Mouse (Mus musculus): Measurements from ENCODE around the gene Cyp26c1.

Gene Cyp26c1

GRCm38 (mm10) chr19:37685281-37685680 is at the start of gene Cyp26c1:
Gene Cyp26c1, plus strand, starts transcription at chr19:37685581.
- DNase-seq = no peak

DNA sequence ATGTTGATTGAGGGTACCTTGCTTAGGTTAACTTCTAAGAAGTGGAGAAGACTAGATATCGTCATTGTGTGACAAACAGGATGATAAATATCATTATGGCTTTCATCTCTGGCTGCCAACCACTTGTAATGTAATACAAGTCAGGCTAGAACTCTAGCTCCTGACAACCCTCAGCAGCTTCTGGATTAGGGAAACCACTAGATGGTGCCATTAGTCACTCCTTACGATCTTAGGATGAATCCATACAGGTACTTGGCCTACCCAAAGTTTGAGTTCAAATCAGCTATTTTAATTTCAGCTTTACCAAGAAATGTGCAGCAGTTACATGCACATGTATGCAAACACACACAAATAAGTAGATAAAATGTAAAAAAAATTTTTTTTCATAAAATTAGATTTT is 37.4 kb upstream of the Cyp26c1 start:
- no peak for DNase-seq

- no peak for DNase-seq
These were observed 34.9 kb upstream of the Cyp26c1 start for GRCm38 (mm10) chr19:37650526-37650925.

DNA sequence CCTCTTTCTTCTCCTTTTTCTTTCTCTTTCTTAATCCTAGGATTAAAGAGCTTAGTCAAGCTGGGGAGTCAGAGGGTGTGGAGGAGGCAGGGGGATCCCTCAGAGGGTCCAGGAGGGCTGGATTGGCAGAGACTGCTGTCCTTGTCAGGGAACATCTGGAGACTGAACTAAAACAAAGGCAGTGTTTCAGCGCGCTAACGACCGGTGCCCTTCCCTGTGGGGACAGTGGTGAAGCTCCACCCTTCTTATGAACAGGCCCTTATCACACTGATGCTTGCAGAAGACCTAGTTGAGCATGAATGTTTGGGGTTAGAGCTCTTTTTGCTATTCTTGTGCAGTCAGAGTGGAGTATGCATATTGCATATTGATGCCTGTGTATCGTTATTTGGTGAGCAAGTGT is 31.4 kb upstream of the Cyp26c1 start:
- no peak for DNase-seq

DNA sequence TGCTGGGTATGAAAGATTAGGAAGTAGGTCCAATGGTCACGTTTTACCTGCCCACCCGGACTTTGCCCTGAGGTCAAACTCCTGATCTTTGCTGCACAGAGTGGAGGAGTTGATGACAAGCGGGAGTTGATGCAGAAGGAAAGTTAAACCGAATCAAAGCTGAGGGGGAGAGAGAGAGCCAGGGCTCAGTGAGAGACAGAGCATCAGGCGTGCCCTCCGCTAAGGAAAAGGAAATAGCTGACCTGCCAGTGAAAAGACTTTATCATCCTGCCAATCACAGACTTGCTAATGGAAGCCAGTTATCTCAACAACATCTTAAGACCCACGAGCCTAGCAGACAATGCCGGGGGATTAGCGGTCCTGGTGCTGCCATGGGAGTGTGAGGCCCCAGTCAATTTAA is 28.9 kb upstream of the Cyp26c1 start:
- peak; percentile 51 for DNase-seq

- DNase-seq = no peak
These were observed 20.1 kb upstream of the Cyp26c1 start for GRCm38 (mm10) chr19:37665256-37665655.

DNA sequence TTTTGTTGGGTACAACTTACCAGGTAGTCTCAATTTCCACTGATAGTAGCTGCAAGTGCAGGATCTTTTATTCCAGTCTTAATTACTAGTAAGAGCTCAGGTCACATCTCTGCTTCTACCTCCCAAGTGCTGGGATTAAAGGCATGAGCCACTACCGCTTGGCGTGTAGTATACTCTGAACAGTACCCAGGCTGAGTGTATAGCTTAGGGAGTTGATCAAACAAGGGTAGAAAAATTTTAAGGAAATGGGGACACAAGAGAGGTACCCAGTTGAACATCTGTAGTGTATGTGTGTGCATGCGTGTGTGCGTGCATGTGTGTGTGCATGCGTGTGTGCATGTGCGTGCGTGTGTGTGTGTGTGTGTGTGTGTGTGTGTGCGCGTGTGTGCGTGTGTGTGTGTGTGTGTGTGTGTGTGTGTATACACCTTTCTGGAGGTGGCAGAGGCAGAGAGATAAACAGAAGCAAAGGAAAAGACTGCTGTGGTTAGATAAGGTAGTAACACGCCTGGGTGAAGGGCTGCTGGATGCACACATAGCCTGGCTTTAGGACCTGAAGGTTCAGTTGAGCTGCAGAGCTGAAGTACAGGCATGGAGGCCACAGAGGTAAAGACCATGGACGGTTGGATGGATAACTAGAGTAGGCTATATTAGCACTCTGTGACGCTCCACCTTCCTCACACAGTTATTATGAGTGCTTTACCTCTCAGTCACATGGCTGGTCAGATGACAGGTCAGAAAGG is 17.4 kb upstream of the Cyp26c1 start:
- no peak for DNase-seq

GRCm38 (mm10) chr19:37668657-37669056 is 16.7 kb upstream of the Cyp26c1 start:
- DNase-seq = no peak

GRCm38 (mm10) chr19:37669486-37669885 is 15.9 kb upstream of the Cyp26c1 start:
- DNase-seq = peak; percentile 27

- DNase-seq = no peak
These were observed 12.0 kb upstream of the Cyp26c1 start for GRCm38 (mm10) chr19:37673393-37673792.

- DNase-seq = no peak
These were observed 966 bp downstream of the Cyp26c1 start for GRCm38 (mm10) chr19:37686347-37686746.

DNA sequence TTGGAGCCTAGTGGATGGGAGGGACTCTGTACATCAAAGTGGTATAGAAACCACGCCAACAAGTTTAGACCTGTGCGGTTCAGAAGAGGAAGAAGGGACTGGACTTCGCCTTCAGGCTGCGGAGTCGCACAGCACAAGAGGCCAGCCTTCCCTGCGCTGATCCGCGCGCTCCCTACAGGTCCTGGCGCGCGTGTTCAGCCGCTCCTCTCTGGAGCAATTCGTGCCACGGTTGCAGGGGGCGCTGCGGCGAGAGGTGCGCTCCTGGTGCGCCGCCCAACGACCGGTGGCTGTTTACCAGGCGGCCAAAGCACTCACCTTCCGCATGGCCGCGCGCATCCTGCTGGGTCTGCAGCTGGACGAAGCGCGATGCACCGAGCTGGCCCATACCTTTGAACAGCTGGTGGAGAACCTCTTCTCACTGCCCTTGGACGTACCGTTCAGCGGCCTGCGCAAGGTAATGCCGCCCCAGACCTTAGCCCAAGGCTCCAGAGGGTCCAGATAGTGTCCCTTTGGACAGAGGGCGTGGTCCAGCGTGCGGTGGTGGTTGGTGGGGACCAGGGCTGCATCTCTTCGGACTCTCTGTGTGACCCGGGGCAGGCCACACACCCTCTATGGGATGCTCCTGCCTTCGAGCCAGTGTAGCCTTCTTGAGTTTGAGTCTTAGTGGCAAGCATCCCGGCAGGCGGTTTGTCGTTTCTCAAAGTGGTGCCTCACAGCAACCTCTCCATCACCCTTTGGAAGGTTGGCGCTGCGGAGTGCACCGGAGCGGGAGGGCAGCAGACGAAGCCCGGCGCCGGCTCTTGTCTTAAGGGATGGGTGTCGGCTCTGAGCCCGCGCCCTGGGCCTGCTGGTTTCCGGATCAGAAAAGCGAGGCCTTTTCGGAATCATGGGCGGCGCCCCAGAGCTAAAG is 1.8 kb downstream of the Cyp26c1 start:
- DNase-seq = no peak

GRCm38 (mm10) chr19:37689478-37689877 is 4.1 kb downstream of the Cyp26c1 start:
- no peak for DNase-seq

GRCm38 (mm10) chr19:37690716-37691115 is 5.3 kb downstream of the Cyp26c1 start:
- no peak for DNase-seq

GRCm38 (mm10) chr19:37692879-37693278 is 7.5 kb downstream of the Cyp26c1 start:
- DNase-seq = no peak

DNA sequence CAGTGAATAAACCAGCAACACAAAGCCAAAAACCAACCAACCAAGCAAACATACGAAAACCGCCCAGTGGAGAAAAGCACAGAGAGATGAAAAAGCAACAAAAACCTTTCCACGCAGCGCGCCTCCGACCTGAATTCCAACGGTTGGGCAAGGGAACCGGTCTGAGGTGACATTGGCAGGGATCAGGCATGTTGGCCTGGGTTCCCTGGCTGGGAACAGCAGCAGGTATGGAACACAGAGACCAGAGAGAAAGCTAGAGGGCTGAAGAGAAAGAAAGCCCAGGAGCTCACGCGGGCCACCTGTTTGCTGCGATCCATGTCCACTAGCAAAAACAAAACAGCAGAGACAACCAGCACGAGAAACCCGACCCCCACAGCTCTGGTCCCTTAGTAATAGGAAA is 9.8 kb downstream of the Cyp26c1 start:
- DNase-seq = no peak

DNA sequence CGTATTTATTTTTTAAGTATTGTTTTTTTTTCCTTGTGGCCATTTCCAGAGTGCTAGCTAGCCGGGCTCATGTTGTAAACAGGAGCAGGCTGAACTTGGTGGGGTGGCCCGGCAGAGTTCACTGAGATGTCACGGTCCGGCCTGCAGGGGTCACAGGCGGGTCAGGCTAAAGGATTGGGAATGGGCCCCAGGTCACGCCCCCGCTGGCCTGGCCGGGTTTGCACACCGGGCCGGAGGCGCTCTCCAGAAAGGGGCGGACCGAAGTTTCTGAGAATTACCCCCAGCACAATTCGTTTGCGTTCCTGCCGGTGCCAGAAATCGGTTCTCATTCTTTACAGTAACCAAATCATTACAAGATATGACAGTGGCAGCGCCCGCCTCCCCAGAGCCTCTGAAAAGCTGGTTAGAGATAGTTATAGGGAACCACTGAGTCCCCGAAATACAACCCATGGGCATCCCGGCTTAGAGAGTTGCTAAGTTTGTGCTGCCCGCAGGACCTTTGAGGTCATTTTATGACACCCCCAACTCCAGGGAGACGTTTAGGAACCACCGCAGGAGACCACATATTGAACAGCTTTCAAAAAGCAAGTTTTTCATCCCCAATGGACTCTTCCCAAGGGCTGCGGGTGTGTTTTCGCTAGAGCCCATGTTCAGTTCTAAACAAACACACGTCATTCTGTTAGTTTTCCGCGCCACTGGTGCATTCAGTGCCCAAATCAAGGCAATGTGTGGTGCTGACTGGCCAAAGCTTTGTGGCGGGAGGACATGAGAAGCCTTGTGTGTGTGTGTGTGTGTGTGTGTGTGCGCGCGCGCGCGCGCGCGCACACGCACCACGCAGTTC is 10.6 kb downstream of the Cyp26c1 start:
- DNase-seq = no peak

- DNase-seq = no peak
These were observed 11.4 kb downstream of the Cyp26c1 start for GRCm38 (mm10) chr19:37696603-37697334.

GRCm38 (mm10) chr19:37697335-37697636 is 11.9 kb downstream of the Cyp26c1 start:
- no peak for DNase-seq

- DNase-seq = no peak
These were observed 12.4 kb downstream of the Cyp26c1 start, which contains the start of gene Cyp26a1 for GRCm38 (mm10) chr19:37697651-37698272. Gene Cyp26a1, plus strand, starts transcription at chr19:37697798.

GRCm38 (mm10) chr19:37698273-37699160 is 13.1 kb downstream of the Cyp26c1 start:
- no peak for DNase-seq
